Mouse (Mus musculus) c-Kit-positive CD71-positive TER-119-negative erythroid progenitor cells, embryonic 14.5 days (primary cell): Measurements from ENCODE around the gene Olfr365.

Source experiments
- DNase-seq: peaks from one replicate; pipeline ENCODE4 v3.0.0-alpha.2; 2013; ENCODE audit warnings: low read depth

Gene Olfr365

DNA sequence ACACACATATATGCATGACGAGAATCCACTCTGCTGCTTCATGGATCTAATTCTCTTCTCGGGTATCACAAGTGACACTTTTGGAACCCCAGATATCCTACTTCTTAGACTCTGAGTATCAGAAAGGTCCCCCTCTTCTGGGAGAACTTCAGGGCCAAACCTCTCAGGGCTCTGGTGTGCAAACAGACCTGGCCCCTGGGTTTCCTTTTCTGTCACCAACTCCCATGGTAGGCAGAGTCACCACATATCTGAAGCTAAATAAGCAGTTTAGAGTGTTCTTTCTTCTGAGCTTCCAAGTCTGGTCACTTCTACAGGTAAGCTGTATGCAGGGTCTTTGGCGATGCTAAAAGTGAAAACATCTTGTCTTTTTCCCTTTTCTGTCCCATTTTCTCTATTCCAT is at the start of gene Olfr365:
TSS of gene Olfr365 (plus strand) at position 301 of the 400 bp plus-strand sequence.
- DNase-seq: no peak

- no peak for DNase-seq
Measured at GRCm38 (mm10) chr2:37139022-37139421, 49.0 kb upstream of the Olfr365 start, which contains the start of gene Olfr364-ps1. Olfr364-ps1 (plus strand) TSS chr2:37139322.

- no peak for DNase-seq
Measured at GRCm38 (mm10) chr2:37211274-37211673, 23.3 kb downstream of the Olfr365 start, which contains the start of gene Olfr366. Olfr366 (plus strand) TSS chr2:37211574.
